Mouse (Mus musculus): ENCODE data around the gene Fkbp8. TPM values are rescaled to one million over a fixed set of nuclear protein-coding genes. Genes with fewer than 3 reads are reported as not detected.

Gene Fkbp8
- 100 to 1,000 TPM; 362 to 377 TPM for polyA plus RNA-seq (2017; shearing (Covaris generic))

DNA sequence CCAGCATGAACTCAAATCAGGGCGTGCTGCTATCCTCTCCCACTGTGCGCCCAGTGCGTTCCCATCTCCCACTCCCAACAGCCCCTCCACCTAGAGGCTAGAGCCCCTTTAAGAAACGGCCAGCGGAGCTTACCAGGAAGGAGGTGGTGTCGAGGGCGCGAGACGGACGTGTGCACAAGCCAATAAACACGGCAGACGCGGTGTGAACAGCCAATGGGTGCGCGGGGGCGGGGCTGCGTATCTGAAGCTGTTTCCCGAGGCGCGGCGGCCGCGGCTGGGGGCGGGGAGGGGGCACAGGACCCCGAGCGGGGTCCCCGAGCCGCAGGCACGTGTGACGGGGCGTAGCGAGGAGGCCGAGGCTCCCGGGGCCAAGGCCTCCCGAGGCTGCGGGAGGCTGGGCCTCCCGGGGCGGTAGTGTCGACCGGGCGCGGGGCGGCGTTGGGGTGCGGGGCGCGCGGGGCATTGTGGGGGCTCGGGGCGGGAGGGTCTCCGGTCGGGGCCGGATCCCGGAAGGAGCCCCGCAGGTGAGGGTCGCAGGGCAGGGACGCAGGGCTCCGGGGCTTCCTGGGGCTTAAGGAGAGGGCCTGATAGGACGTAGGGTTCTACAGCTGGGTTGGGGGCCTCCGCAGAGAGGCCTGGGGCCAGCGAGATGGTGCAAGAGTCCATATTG is at the start of gene Fkbp8, which contains the start of gene Kxd1:
Gene Fkbp8, plus strand, starts transcription at position 213 of the 670 bp plus-strand sequence.
Gene Kxd1, minus strand, starts transcription at position 445 of the 670 bp plus-strand sequence.

DNA sequence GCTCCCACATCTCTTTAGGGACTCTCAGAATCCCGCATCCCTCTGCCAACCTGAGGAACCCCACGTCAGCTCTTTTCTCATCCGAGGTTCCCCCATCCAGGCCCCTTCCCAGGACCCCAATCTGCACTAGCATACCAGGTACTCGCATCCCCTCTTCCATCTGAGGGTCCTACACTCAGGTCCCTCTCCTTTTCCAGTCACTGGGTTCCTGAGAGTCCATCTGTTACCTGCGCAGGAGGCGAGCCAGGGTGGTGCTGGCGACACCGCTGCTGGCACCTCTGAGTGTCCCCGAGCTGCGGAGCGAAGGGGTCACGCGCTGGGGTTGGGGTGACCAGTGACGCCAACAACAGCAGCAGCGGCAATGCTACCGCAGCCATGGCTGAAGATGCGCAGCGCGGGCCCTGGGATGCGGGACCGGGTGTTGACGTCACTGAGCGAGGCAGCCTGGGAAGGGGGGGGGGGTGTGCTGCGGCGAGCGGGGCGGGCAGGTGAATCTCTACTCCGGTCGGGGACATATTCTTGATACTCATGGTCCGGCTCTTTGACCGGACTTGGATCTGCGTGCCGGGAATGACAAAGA is 40.5 kb upstream of the Fkbp8 start, which contains the start of gene Tmem59l:
Gene Tmem59l, minus strand, starts transcription at position 418 of the 580 bp plus-strand sequence.

DNA sequence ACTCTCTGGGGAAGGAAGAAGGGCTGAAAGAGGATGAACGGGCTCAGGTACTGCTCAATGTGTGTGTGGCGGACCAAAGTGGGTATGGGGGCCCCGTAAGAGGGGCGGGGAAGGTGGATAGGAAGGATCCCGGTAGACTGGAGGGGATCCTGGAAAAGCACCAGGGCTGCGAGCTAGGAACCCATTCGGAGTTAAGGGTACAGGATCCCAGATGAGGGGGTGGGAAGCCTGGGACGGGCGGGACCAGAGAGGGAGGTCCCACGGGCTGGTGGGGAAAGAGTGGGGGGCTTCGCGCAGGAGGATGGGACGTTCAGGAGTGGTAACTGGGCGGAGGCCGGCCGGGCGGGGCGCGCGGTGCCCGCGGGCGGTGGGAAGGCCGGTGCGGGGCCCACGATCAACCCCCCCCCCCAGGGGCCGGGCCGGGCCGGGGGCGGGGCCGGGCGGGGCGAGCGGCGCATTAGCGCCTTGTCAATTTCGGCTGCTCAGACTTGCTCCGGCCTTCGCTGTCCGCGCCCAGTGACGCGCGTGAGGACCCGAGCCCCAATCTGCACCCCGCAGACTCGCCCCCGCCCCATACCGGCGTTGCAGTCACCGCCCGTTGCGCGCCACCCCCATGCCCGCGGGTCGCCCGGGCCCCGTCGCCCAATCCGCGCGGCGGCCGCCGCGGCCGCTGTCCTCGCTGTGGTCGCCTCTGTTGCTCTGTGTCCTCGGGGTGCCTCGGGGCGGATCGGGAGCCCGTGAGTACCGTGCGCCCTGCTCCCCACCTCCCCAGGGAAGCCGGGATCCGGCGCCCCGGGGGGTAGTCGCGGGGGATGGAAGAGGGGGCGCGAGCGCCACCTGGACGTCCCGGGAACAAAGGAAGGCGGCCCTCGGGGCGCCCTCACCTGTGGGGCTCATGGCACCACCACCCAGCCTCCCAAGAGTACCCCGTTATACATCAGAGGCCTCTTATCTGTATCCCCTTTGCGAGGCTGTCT is 34.6 kb upstream of the Fkbp8 start, which contains the start of gene Crlf1:
Gene Crlf1, plus strand, starts transcription at position 495 of the 977 bp plus-strand sequence.

DNA sequence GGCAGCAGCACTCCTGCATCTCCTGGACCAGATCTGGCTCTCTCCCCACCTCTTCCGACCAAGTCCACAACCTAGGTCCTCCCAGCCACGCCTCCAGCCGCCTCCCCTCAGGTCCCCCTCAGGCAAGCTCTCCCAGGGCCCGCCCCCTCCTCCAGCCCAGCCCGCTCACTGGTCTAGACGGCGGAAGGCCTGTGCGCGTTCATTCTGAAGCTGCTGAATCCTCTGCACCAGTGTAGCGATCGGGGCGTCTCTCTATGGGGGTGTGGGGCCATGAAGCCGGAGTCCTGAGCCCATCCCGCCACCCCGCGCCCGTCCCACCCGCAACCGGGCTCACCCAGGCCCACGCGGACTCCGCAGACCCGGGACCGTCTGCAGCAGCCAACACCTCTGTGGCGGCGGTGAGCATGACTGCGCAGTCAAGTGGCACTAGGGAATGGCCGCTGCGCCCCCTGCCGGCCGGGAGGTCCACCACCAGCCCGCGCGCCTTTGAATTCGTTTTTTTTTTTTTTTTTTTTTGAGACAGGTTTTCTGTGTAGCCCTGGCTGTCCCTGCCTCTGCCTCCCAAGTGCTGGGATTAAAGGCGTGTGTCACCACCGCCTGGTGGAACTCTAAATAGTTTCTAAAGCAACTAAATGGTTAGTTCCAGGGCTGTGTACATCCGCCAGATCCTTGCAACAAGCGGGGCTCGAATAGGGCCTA is 21.0 kb upstream of the Fkbp8 start, which contains the start of gene Rex1bd:
Gene Rex1bd, minus strand, starts transcription at position 425 of the 699 bp plus-strand sequence.

DNA sequence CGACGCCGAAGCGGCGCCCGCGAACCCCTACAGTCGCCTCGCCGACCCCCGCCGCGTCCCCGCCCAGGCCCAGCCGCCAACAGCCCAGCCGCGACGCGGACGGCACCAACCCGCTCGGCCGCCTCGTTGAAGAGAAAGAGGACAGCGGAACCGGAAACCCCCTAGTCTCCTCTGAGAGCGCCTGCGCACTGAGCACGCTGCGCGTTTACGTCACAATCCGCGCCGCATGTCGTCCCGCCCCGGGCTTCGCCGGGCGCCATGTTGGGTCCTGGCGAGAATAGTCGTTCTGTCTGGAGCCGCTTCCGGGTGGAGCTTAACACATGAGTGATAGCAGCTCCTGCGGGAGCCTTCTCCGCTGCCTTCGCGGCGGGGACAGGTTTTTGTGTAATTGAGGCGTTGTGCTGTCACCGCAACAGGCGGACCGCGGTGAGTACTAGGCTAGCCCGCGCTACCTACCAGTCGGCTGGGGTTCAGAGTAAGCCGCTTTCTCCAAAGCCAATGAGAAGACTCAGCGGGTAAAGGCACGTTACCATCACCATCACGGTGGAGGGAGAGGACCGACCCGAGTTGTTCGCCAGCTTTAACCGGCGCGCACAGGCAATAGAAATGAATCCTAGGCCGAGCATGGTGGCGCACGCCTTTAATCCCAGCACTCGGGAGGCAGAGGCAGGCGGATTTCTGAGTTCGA is 17.2 kb upstream of the Fkbp8 start, which contains the start of gene Uba52:
Gene Uba52, minus strand, starts transcription at position 574 of the 688 bp plus-strand sequence.

DNA sequence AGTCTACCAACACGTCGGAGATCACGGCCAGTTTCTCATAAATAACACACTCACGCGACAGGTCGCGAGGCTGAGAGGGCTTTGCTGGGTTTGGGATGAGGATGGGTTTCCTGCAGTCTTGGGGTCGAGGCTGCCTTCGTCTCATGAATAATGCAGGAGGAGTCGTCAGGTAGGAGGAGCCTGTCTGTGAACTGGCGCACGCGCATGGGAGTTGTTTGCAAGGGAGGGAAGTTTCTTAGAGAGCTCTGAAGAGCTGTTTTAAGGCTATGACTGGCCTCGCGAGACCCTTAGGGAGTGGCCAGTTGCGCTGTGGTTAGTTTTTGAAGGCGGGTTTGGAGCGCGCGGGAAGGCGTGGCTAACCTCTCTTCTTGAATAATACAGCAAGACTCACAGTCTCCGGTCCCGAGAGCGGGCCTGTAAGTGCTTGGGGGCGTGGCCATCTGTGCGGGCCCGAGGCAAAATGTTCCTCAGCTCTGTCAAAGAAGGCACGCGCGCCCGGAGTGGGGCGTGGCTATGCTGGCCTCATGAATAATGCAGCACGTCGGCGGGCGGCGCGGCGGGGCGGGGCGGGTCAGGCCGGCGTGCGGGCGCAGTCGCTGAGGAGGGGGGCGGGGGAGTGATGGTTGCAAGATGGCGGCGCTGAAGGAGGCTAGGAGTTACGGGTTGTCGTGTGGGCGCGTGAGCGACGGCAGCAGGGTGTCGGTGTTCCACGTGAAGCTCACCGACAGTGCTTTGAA is 11.7 kb downstream of the Fkbp8 start, which contains the start of gene Ell:
Gene Ell, plus strand, starts transcription at position 381 of the 737 bp plus-strand sequence.

Other genes starting within 250 kb of the Fkbp8 start
- 1 to 10 TPM; 1.6 to 8.4 TPM for gene Homer3, start 244.9 kb upstream of the Fkbp8 start, polyA plus RNA-seq (2017; shearing (Covaris generic))
- 10 to 100 TPM; 51.5 to 62.1 TPM for gene Ddx49, start 225.2 kb upstream of the Fkbp8 start, polyA plus RNA-seq (2017; shearing (Covaris generic))
- 100 to 1,000 TPM; 335 to 351 TPM for gene Cope, start 225.2 kb upstream of the Fkbp8 start, polyA plus RNA-seq (2017; shearing (Covaris generic))
- under 1 TPM; 0.11 to 0.55 TPM for gene Cers1, start 211.9 kb upstream of the Fkbp8 start, polyA plus RNA-seq (2017; shearing (Covaris generic))
- under 1 TPM; 0.51 to 0.95 TPM for gene Gdf1, start 197.9 kb upstream of the Fkbp8 start, polyA plus RNA-seq (2017; shearing (Covaris generic))
- 10 to 100 TPM; 78.8 to 89.3 TPM for gene Upf1, start 174.4 kb upstream of the Fkbp8 start, polyA plus RNA-seq (2017; shearing (Covaris generic))
- 1 to 10 TPM; 2.0 to 2.9 TPM for gene Comp, start 154.2 kb upstream of the Fkbp8 start, polyA plus RNA-seq (2017; shearing (Covaris generic))
- gene Crtc1, start 88.1 kb upstream of the Fkbp8 start, polyA plus RNA-seq (2017; shearing (Covaris generic)) = 10 to 100 TPM; 14.4 to 21.9 TPM
- 10 to 100 TPM; 18.0 TPM for gene Klhl26, start 50.8 kb upstream of the Fkbp8 start, polyA plus RNA-seq (2017; shearing (Covaris generic))
- not detected for gene Tmem59l, start 40.4 kb upstream of the Fkbp8 start, polyA plus RNA-seq (2017; shearing (Covaris generic))
- gene Crlf1, start 34.6 kb upstream of the Fkbp8 start, polyA plus RNA-seq (2017; shearing (Covaris generic)) = under 1 TPM; 0.42 to 0.76 TPM
- gene Rex1bd, start 21.0 kb upstream of the Fkbp8 start, polyA plus RNA-seq (2017; shearing (Covaris generic)) = 100 to 1,000 TPM; 103 to 115 TPM
- gene Uba52, start 16.9 kb upstream of the Fkbp8 start, polyA plus RNA-seq (2017; shearing (Covaris generic)) = 100 to 1,000 TPM; 859 to 975 TPM
- gene Kxd1, start 232 bp downstream of the Fkbp8 start, polyA plus RNA-seq (2017; shearing (Covaris generic)) = 10 to 100 TPM; 75.4 to 87.4 TPM
- 10 to 100 TPM; 25.3 to 30.2 TPM for gene Ell, start 11.7 kb downstream of the Fkbp8 start, polyA plus RNA-seq (2017; shearing (Covaris generic))
- gene Isyna1, start 66.6 kb downstream of the Fkbp8 start, polyA plus RNA-seq (2017; shearing (Covaris generic)) = 100 to 1,000 TPM in 1 of 2 experiments, 10 to 100 TPM in 1; 83.1 to 103 TPM
- 100 to 1,000 TPM; 132 to 196 TPM for gene Ssbp4, start 81.1 kb downstream of the Fkbp8 start, polyA plus RNA-seq (2017; shearing (Covaris generic))
- gene Lrrc25, start 88.4 kb downstream of the Fkbp8 start, polyA plus RNA-seq (2017; shearing (Covaris generic)) = under 1 TPM; 0.22 to 0.49 TPM
- gene Gdf15, start 104.7 kb downstream of the Fkbp8 start, polyA plus RNA-seq (2017; shearing (Covaris generic)) = under 1 TPM in 1 of 2 experiments, not detected in 1; 0.54 TPM
- 1 to 10 TPM; 1.5 to 4.3 TPM for gene Pgpep1, start 132.7 kb downstream of the Fkbp8 start, polyA plus RNA-seq (2017; shearing (Covaris generic))
- 100 to 1,000 TPM; 304 to 322 TPM for gene Lsm4, start 145.5 kb downstream of the Fkbp8 start, polyA plus RNA-seq (2017; shearing (Covaris generic))
- gene Jund, start 171.2 kb downstream of the Fkbp8 start, polyA plus RNA-seq (2017; shearing (Covaris generic)) = 100 to 1,000 TPM; 739 to 832 TPM
- 1 to 10 TPM in 1 of 2 experiments, under 1 TPM in 1; 0.08 to 1.1 TPM for gene Iqcn, start 175.7 kb downstream of the Fkbp8 start, polyA plus RNA-seq (2017; shearing (Covaris generic))
- under 1 TPM in 1 of 2 experiments, not detected in 1; 0.56 TPM for gene Gm3336, start 190.8 kb downstream of the Fkbp8 start, polyA plus RNA-seq (2017; shearing (Covaris generic))
- gene Pde4c, start 196.0 kb downstream of the Fkbp8 start, polyA plus RNA-seq (2017; shearing (Covaris generic)) = under 1 TPM; 0.37 to 0.56 TPM
- gene Rab3a, start 227.0 kb downstream of the Fkbp8 start, polyA plus RNA-seq (2017; shearing (Covaris generic)) = 10 to 100 TPM; 11.1 to 17.4 TPM
- 10 to 100 TPM; 54.0 to 62.1 TPM for gene Mpv17l2, start 233.2 kb downstream of the Fkbp8 start, polyA plus RNA-seq (2017; shearing (Covaris generic))
- gene Pik3r2, start 249.0 kb downstream of the Fkbp8 start, polyA plus RNA-seq (2017; shearing (Covaris generic)) = 10 to 100 TPM; 26.3 to 34.1 TPM

Data from inflammation-experienced regulatory T-cells (primary cell).